Mouse (Mus musculus): ENCODE data around the gene Eml1.

Eml1 gene

GRCm38 (mm10) chr12:108419570-108419969 is 48.8 kb downstream of the Eml1 start:
- in situ Hi-C loops (cut with MboI, MseI), result no loop called here

GRCm38 (mm10) chr12:108421477-108421876 is 50.7 kb downstream of the Eml1 start:
- in situ Hi-C loops (cut with MboI, MseI), result no loop called here

- in situ Hi-C loops (cut with MboI, MseI), result no loop called here
Measured at GRCm38 (mm10) chr12:108422495-108422857, 51.7 kb downstream of the Eml1 start.

- in situ Hi-C loops (cut with MboI, MseI), result no loop called here
Measured at GRCm38 (mm10) chr12:108422858-108423631, 52.3 kb downstream of the Eml1 start.

GRCm38 (mm10) chr12:108430964-108431363 is 60.2 kb downstream of the Eml1 start:
- in situ Hi-C loops (cut with MboI, MseI), result loop anchor here in 1 of 2 experiments (10.0 kb wide), 1 partner anchor 1784 kb away; no protein-coding TSS in a partner anchor

GRCm38 (mm10) chr12:108431714-108432113 is 61.0 kb downstream of the Eml1 start:
- in situ Hi-C loops (cut with MboI, MseI), result loop anchor here in 1 of 2 experiments (10.0 kb wide), 1 partner anchor 1783 kb away; no protein-coding TSS in a partner anchor

- in situ Hi-C loops (cut with MboI, MseI), result loop anchor here in 1 of 2 experiments (10.0 kb wide), 1 partner anchor 1782 kb away; no protein-coding TSS in a partner anchor
Measured at GRCm38 (mm10) chr12:108432578-108432977, 61.8 kb downstream of the Eml1 start.

- in situ Hi-C loops (cut with MboI, MseI), result loop anchor here in 1 of 2 experiments (10.0 kb wide), 1 partner anchor 1782 kb away; no protein-coding TSS in a partner anchor
Measured at GRCm38 (mm10) chr12:108433030-108433429, 62.3 kb downstream of the Eml1 start.

GRCm38 (mm10) chr12:108433498-108433897 is 62.7 kb downstream of the Eml1 start:
- in situ Hi-C loops (cut with MboI, MseI), result loop anchor here in 1 of 2 experiments (10.0 kb wide), 1 partner anchor 1781 kb away; no protein-coding TSS in a partner anchor

GRCm38 (mm10) chr12:108435444-108436015 is 64.8 kb downstream of the Eml1 start:
- in situ Hi-C loops (cut with MboI, MseI), result loop anchor here in 1 of 2 experiments (10.0 kb wide), 1 partner anchor 1779 kb away; no protein-coding TSS in a partner anchor

- in situ Hi-C loops (cut with MboI, MseI), result loop anchor here in 1 of 2 experiments (10.0 kb wide), 1 partner anchor 1779 kb away; no protein-coding TSS in a partner anchor
Measured at GRCm38 (mm10) chr12:108436029-108436923, 65.5 kb downstream of the Eml1 start.

- in situ Hi-C loops (cut with MboI, MseI), result loop anchor here in 1 of 2 experiments (10.0 kb wide), 1 partner anchor 1777 kb away; no protein-coding TSS in a partner anchor
Measured at GRCm38 (mm10) chr12:108437446-108437845, 66.7 kb downstream of the Eml1 start.

- in situ Hi-C loops (cut with MboI, MseI), result no loop called here
Measured at GRCm38 (mm10) chr12:108443271-108443670, 72.5 kb downstream of the Eml1 start.

GRCm38 (mm10) chr12:108443708-108444107 is 73.0 kb downstream of the Eml1 start:
- in situ Hi-C loops (cut with MboI, MseI), result no loop called here

- in situ Hi-C loops (cut with MboI, MseI), result no loop called here
Measured at GRCm38 (mm10) chr12:108444166-108445115, 73.7 kb downstream of the Eml1 start.

GRCm38 (mm10) chr12:108446721-108447120 is 76.0 kb downstream of the Eml1 start:
- in situ Hi-C loops (cut with MboI, MseI), result no loop called here

GRCm38 (mm10) chr12:108448396-108448795 is 77.6 kb downstream of the Eml1 start:
- in situ Hi-C loops (cut with MboI, MseI), result no loop called here

GRCm38 (mm10) chr12:108449935-108450334 is 79.2 kb downstream of the Eml1 start:
- in situ Hi-C loops (cut with MboI, MseI), result no loop called here

- in situ Hi-C loops (cut with MboI, MseI), result no loop called here
Measured at GRCm38 (mm10) chr12:108450546-108450945, 79.8 kb downstream of the Eml1 start.
